Mouse (Mus musculus) limb, embryonic 14.5 days (tissue): ENCODE measurements at regions not wholly inside any gene's neighbourhood (a gene's known extent, or its start where the extent isn't known, plus 50 kb on each side); places are given as distances from the start of the nearest gene placed in this dataset.

Experiments
- ATAC-seq: fragments of 200-750 bp; cut with Nextera tagmentation; 2 replicates; pipeline ENCODE4 v1.8.0; 2017; ENCODE audit warnings: low read depth, moderate number of reproducible peaks, moderate TSS enrichment; ENCODE audit not compliant: low FRiP score
- DNase-seq: peaks from one replicate; pipeline ENCODE4 v3.0.0-alpha.2; 2015; ENCODE audit warnings: low spot score
- H3K27ac ChIP-seq: fragments of 300-500 bp; sonication (generic); replicated peaks from 2 replicates; pipeline ENCODE4 v1.5.1; 2014; ENCODE audit warnings: low read depth, mild to moderate bottlenecking, low read length, moderate library complexity, mixed read lengths
- H3K27me3 ChIP-seq: fragments of 300-500 bp; sonication (generic); 2 replicates; pipeline ENCODE4 v1.6.1; 2014; ENCODE audit warnings: low read length, mixed read lengths; ENCODE audit not compliant: control insufficient read depth, insufficient read depth
- H3K36me3 ChIP-seq: fragments of 300-500 bp; sonication (generic); 2 replicates; pipeline ENCODE4 v1.6.1; 2014; ENCODE audit warnings: mild to moderate bottlenecking, low read length, moderate library complexity, mixed read lengths; ENCODE audit not compliant: control insufficient read depth, insufficient read depth
- H3K4me1 ChIP-seq: fragments of 300-500 bp; sonication (generic); 2 replicates; pipeline ENCODE4 v1.6.1; 2014; ENCODE audit warnings: antibody characterized with exemption, low read length, mixed read lengths; ENCODE audit not compliant: control insufficient read depth, insufficient read depth
- H3K4me2 ChIP-seq: fragments of 300-500 bp; sonication (generic); replicated peaks from 2 replicates; pipeline ENCODE4 v1.6.1; 2014; ENCODE audit warnings: low read depth, mild to moderate bottlenecking, low read length, moderate library complexity; ENCODE audit not compliant: severe bottlenecking
- H3K4me3 ChIP-seq: fragments of 300-500 bp; sonication (generic); replicated peaks from 2 replicates; pipeline ENCODE4 v1.5.1; 2014; ENCODE audit warnings: low read length
- H3K9ac ChIP-seq: fragments of 300-500 bp; sonication (generic); 2 replicates; pipeline ENCODE4 v1.6.1; 2014; ENCODE audit warnings: mild to moderate bottlenecking, low read depth, low read length, moderate library complexity; ENCODE audit not compliant: severe bottlenecking
- H3K9me3 ChIP-seq: fragments of 300-500 bp; sonication (generic); 2 replicates; pipeline ENCODE4 v1.6.1; 2016; ENCODE audit warnings: low read length; ENCODE audit not compliant: control insufficient read depth
- POLR2A ChIP-seq: fragments of 200-500 bp; IDR thresholded peaks from 2 replicates; pipeline ENCODE4 v1.8.0; 2012; ENCODE audit warnings: inconsistent platforms, mild to moderate bottlenecking, moderate library complexity, borderline replicate concordance; ENCODE audit not compliant: insufficient read depth, insufficient read length; ENCODE audit errors: extremely low read depth
- WGBS: fragments of 180-500 bp; shearing (Covaris S2); extraction: QIAGEN DNeasy Blood & Tissue Kit; methylation state at CpG from one replicate; pipeline ENCODE4 v1.1.7; 2014; 5-methylcytosine and 5-hydroxymethylcytosine counted together

DNA sequence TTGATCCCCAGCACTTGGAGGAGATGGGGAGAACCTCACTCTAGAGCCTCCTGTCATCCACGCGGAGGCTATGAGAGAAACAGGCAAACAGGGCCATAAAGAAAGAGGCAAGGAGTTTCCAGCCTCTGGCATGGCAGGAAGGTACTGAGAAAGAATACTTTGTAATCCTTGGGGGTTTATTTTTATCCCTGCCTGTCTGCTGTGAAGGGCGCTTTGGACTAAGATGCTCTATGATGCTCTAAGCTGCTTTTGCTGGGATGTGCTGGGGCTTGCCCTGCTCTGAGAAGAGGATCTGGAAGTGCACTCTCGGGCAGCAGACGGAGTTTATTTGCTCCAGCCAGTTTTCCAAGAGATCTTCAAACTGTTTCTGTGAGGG, 141.7 kb downstream of the Qrsl1 start:
- ATAC-seq (no peak), DNase-seq (no peak)
- Histone ChIP-seq H3K9ac (no peak overlapping the region), H3K9me3 (no peaks in the 10 kb centered on the region), H3K27ac (no peak overlapping the region), H3K4me1 (0 out of 2 replicates have a peak, but pooled peaks cover 2% of the 10 kb centered on the region), H3K4me3 (no peak overlapping the region), H3K36me3 (no peaks in the 10 kb centered on the region), H3K4me2 (no peak overlapping the region), H3K27me3 (no peaks in the 10 kb centered on the region)
- WGBS, result 86% methylated on average over 5 of the region's 5 CpGs
- TF ChIP-seq POLR2A, result no peak

DNA sequence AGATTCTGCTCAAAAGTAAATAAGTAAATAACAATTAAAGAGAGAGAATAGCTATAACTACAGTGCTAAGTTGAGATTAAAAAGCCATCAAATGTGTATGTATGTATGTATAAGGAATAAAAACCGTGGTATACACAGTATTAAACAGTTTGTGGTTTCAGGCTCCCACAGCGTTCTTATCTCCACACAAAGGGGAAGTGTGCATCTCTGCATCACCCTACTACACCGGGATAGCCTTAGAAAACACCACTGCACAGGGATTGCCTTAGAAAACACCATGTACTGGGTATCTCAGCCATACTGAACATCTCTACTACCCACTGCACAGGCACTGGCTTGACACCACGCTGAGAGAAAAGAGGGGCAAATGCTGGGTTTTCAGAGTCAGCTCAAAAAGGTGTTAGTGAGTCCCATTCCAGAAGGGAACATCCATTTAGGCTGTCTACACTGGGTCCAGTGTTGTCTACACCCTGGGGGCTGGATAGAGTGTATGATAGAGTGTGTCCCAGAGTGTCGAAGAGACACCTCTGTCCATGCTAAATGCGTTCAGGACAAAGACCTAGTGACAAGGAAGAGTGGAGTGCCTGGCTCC, 139.5 kb downstream of the Qrsl1 start:
- no peaks in the 10 kb centered on the region for H3K27me3 ChIP-seq
- DNase-seq, result no peak
- H3K4me2 ChIP-seq, result no peak overlapping the region
- no peak overlapping the region for H3K9ac ChIP-seq
- no peaks in the 10 kb centered on the region for H3K9me3 ChIP-seq
- H3K4me3 ChIP-seq, result no peak overlapping the region
- 0 out of 2 replicates have a peak, but pooled peaks cover 2% of the 10 kb centered on the region for H3K4me1 ChIP-seq
- ATAC-seq, result no peak
- 86% methylated on average over 6 of the region's 6 CpGs for WGBS
- H3K36me3 ChIP-seq, result no peaks in the 10 kb centered on the region
- no peak for TF ChIP-seq POLR2A
- H3K27ac ChIP-seq, result no peak overlapping the region

DNA sequence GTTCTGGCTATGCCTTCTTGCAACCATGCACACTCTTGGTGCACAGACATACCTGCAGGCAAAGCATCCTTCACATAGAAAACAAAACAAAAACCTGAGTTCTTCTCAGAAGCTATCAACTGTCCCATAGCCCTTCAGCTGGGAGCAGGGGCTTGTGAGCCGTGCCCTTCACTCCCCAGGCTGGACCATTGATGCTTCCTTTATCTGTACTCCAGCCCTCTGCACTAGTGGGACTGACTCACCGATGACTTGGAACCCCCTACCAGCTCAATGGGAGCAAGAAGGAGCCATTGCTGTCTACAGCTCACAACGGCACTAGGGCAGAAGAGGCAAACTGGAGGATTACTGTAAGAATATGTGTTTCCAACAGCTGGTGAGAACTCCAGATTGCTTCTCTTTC, 137.0 kb downstream of the Qrsl1 start:
- Histone ChIP-seq H3K27ac (no peak overlapping the region), H3K9ac (no peak overlapping the region)

DNA sequence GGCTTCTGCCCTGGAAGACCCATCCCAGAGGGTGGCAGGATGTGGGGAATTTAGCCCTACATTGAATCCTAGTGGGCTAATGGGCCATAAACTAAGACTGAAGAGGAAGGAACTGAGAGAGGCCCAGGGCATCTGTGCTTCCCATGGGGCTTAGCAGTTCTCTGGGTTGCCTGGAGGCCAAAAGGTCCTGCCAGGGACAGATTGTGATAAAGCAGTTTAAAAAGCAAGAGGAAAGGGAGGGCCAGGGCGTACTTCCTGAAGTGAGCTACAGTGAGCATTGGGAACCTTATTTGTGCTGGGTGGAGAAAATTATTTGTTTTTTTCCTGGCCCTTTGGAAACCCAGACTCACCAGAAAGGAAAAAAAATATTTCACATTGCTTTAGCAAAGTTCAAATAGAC, 136.3 kb downstream of the Qrsl1 start:
- no peak for TF ChIP-seq POLR2A

More for the DNA sequence above, 137.0 kb downstream of the Qrsl1 start:
- TF ChIP-seq POLR2A, result no peak
- H3K36me3 ChIP-seq, result no peaks in the 10 kb centered on the region
- H3K4me2 ChIP-seq, result no peak overlapping the region
- no peaks in the 10 kb centered on the region for H3K4me1 ChIP-seq
- ATAC-seq, result no peak
- H3K4me3 ChIP-seq, result no peak overlapping the region
- 100% methylated on average over 3 of the region's 3 CpGs for WGBS
- DNase-seq, result no peak
- no peaks in the 10 kb centered on the region for H3K9me3 ChIP-seq
- H3K27me3 ChIP-seq, result no peaks in the 10 kb centered on the region

DNA sequence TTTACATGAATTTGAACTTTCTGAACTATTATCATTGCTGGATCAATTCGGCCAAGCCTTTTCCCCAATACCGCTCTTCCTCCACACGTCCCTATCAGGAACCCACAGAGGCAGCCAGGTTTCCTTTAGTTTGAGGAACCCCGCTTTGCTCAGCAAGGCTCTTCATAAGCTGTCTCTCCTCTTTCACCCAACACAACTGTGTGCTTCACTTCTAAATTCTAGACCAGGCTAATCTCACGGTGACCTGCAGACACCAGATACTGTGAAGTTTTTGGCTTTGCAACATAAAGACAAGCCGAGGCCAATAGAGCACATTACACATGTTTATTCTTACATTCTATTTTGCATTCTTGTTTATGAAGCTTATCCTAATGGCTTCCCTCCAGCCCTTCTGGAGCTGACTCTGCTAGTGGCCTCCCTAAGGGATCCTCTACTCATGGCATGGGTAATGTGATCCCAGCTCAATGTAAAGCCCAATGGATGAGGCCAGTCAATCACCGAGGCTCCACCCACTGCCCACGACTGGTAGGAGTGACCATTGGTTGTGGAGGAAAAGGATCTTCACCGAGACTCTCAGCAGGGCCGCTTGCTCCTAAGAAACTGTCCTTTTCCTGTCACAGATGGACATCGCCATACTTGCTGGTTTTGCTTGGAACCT, 135.6 kb downstream of the Qrsl1 start:
- TF ChIP-seq POLR2A, result no peak
- H3K27ac ChIP-seq, result no peak overlapping the region
- DNase-seq (no peak), ATAC-seq (no peak)
- no peaks in the 10 kb centered on the region for H3K9me3 ChIP-seq
- no peak overlapping the region for H3K4me2 ChIP-seq
- H3K27me3 ChIP-seq, result no peaks in the 10 kb centered on the region
- no peak overlapping the region for H3K9ac ChIP-seq
- no peak overlapping the region for H3K4me3 ChIP-seq
- 71% methylated on average over 11 of the region's 11 CpGs for WGBS
- H3K36me3 ChIP-seq, result no peaks in the 10 kb centered on the region
- H3K4me1 ChIP-seq, result no peaks in the 10 kb centered on the region

More for the DNA sequence above, 136.3 kb downstream of the Qrsl1 start:
- Histone ChIP-seq H3K4me3 (no peak overlapping the region), H3K9me3 (no peaks in the 10 kb centered on the region), H3K36me3 (no peaks in the 10 kb centered on the region), H3K4me2 (no peak overlapping the region), H3K9ac (no peak overlapping the region), H3K4me1 (no peaks in the 10 kb centered on the region), H3K27ac (no peak overlapping the region), H3K27me3 (no peaks in the 10 kb centered on the region)
- ATAC-seq (no peak), DNase-seq (no peak)
- 74% methylated on average over 1 of the region's 1 CpGs for WGBS
